Mouse (Mus musculus) lung, embryonic 15.5 days (tissue): ENCODE data around the gene Prr15l. TPM values are rescaled to one million over a fixed set of nuclear protein-coding genes. Genes with fewer than 3 reads are reported as not detected.

Experiments used
- ATAC-seq: fragments of 200-750 bp; cut with Nextera tagmentation; 2 replicates; pipeline ENCODE4 v1.8.0; 2017; ENCODE audit warnings: moderate number of reproducible peaks, borderline replicate concordance; ENCODE audit not compliant: low FRiP score, low TSS enrichment; ENCODE audit errors: extremely low read depth
- H3K27ac ChIP-seq: fragments of 300-500 bp; sonication (generic); 2 replicates; pipeline ENCODE4 v1.5.1; 2015; ENCODE audit warnings: moderate library complexity, mild to moderate bottlenecking, inconsistent platforms
- H3K27me3 ChIP-seq: fragments of 300-500 bp; sonication (generic); 2 replicates; pipeline ENCODE4 v1.6.1; 2015; ENCODE audit warnings: inconsistent platforms
- H3K36me3 ChIP-seq: fragments of 300-500 bp; sonication (generic); 2 replicates; pipeline ENCODE4 v1.6.1; 2015; ENCODE audit warnings: inconsistent platforms
- H3K4me1 ChIP-seq: fragments of 300-500 bp; sonication (generic); 2 replicates; pipeline ENCODE4 v1.6.1; 2015; ENCODE audit warnings: inconsistent platforms
- H3K4me2 ChIP-seq: fragments of 300-500 bp; sonication (generic); 2 replicates; pipeline ENCODE4 v1.6.1; 2015; ENCODE audit warnings: inconsistent platforms, mild to moderate bottlenecking, moderate library complexity
- H3K4me3 ChIP-seq: fragments of 300-500 bp; sonication (generic); 2 replicates; pipeline ENCODE4 v1.5.1; 2015; ENCODE audit warnings: mild to moderate bottlenecking, inconsistent platforms
- H3K9ac ChIP-seq: fragments of 300-500 bp; sonication (generic); 2 replicates; pipeline ENCODE4 v1.6.1; 2015; ENCODE audit warnings: inconsistent platforms
- H3K9me3 ChIP-seq: fragments of 300-500 bp; sonication (generic); 2 replicates; pipeline ENCODE4 v1.6.1; 2016; ENCODE audit warnings: inconsistent platforms
- WGBS: fragments of 180-500 bp; shearing (Covaris S2); methylation state at CpG from one replicate; pipeline ENCODE4 v1.1.7; 2015; 5-methylcytosine and 5-hydroxymethylcytosine counted together
- polyA plus RNA-seq: library from polyadenylated mRNA; unstranded; fragments of >200 nt; fragmentation: Nextera tagmentation; extraction: Ambion mirVana; gene quantifications from 2 replicates; pipeline ENCODE4 v1.2.1, GENCODE M21; 2015

The Prr15l gene
- polyA plus RNA-seq, 1 experiment from 2014 or later: 38.2 TPM

DNA sequence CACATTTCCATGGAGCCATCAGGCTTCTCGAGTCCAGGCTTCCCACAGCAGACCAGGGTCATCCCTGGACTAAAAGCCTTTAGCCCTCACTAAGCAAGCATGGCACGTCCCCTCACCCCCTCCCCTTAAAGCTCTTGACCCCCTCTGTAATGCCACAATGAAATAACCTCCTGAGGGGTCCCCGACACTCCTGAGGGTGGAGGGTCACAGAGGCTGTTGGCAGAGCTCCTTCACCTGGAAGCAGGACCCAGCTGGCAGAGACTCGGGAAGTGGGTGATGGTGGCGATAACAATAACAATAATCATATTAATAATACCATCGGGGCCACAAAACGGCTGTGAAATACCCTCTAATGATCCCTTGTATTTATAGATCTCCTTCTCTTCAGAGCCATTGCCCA lies 55.0 kb downstream of the Prr15l start, which contains the start of gene Sp2:
Sp2 (minus strand) TSS at position 101 of the 400 bp plus-strand sequence.
- Histone ChIP-seq H3K4me1 (peaks cover 15% of the 10 kb centered on the region), H3K9ac (no peak within 1 kb of the TSS), H3K27me3 (peaks cover 5% of the 10 kb centered on the region; the same call in 1 of the 2 replicates), H3K4me3 (no peak within 1 kb of the TSS), H3K36me3 (no peaks in the 10 kb centered on the region), H3K4me2 (no peak within 1 kb of the TSS), H3K27ac (no peak within 1 kb of the TSS), H3K9me3 (no peaks in the 10 kb centered on the region)
- ATAC-seq: no peak
- 68% methylated on average over 7 of the region's 7 CpGs for WGBS

DNA sequence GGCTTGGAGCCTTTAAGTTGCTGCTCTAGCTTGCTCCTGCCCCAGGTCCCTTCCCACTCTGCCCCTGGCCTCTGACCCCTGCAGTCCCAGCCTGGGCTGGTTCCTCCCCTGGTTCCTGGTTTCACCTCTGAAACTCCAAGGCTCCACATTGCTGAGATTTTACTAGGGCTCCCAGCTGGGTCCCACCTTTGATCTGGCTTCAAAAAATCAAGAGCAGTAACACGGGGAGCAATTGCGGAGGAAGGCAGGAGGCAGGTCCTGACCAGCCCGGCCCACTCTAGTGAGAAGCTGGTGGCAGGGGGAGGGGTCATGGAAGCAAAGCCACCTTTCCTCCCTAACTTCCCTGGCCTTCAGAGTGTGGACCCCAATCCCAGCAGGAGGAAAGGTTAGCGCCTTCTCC lies 57.0 kb downstream of the Prr15l start:
- Histone ChIP-seq H3K9me3 (no peaks in the 10 kb centered on the region), H3K4me2 (no peak overlapping the region), H3K4me1 (peaks cover 11% of the 10 kb centered on the region), H3K9ac (no peak overlapping the region), H3K36me3 (no peaks in the 10 kb centered on the region), H3K27me3 (peaks cover 5% of the 10 kb centered on the region; the same call in 1 of the 2 replicates), H3K4me3 (no peak overlapping the region), H3K27ac (no peak overlapping the region)
- 39% methylated on average over 4 of the region's 4 CpGs for WGBS
- ATAC-seq: no peak

DNA sequence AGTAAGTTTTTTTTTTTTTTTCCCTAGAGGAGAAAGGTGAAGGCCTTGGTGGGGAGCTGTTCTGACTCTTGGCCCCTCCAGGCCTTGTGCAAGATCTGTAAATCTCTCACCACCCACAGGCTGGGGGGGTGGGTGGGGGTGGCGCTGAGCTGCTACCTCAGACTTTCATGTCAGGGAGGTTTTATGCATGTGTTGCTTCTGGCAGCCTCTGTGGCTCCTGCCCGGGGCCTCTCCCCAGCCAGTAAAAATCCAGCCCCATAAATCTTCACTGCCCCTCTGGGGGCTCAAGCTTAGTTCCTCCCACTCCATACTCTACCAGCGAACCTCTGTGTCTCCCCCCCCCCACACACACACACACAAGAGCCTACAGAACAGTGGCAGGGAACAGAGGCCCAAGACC lies 58.6 kb downstream of the Prr15l start:
- no peaks in the 10 kb centered on the region for H3K9me3 ChIP-seq
- no peak for ATAC-seq
- H3K27me3 ChIP-seq: peaks cover 5% of the 10 kb centered on the region; the same call in 1 of the 2 replicates
- H3K4me3 ChIP-seq: no peak overlapping the region
- H3K4me2 ChIP-seq: no peak overlapping the region
- H3K4me1 ChIP-seq: peaks cover 16% of the 10 kb centered on the region
- H3K9ac ChIP-seq: no peak overlapping the region
- no peak overlapping the region for H3K27ac ChIP-seq
- WGBS: 31% methylated on average over 3 of the region's 3 CpGs
- no peaks in the 10 kb centered on the region for H3K36me3 ChIP-seq

Other genes starting within 250 kb of the Prr15l start
- 20.0 and 20.3 TPM in 2 replicates for gene Snx11, start 150.5 kb upstream of the Prr15l start, polyA plus RNA-seq
- gene Cbx1, start 139.0 kb upstream of the Prr15l start, polyA plus RNA-seq: 114 and 121 TPM in 2 replicates
- gene Nfe2l1, start 98.1 kb upstream of the Prr15l start, polyA plus RNA-seq: 62.5 and 65.0 TPM in 2 replicates
- 134 and 138 TPM in 2 replicates for gene Copz2, start 78.2 kb upstream of the Prr15l start, polyA plus RNA-seq
- 65.8 and 67.2 TPM in 2 replicates for gene Cdk5rap3, start 11.6 kb upstream of the Prr15l start, polyA plus RNA-seq
- 30.4 and 34.3 TPM in 2 replicates for gene Pnpo, start 15.9 kb downstream of the Prr15l start, polyA plus RNA-seq
- gene Sp2, start 54.9 kb downstream of the Prr15l start, polyA plus RNA-seq: 15.7 and 17.9 TPM in 2 replicates
- gene Sp6, start 85.3 kb downstream of the Prr15l start, polyA plus RNA-seq: 0.72 and 0.98 TPM in 2 replicates
- gene Scrn2, start 101.8 kb downstream of the Prr15l start, polyA plus RNA-seq: 31.2 and 31.9 TPM in 2 replicates
- gene Lrrc46, start 113.3 kb downstream of the Prr15l start, polyA plus RNA-seq: 3.7 and 5.9 TPM in 2 replicates
- 79.4 and 85.2 TPM in 2 replicates for gene Mrpl10, start 113.5 kb downstream of the Prr15l start, polyA plus RNA-seq
- gene Osbpl7, start 122.5 kb downstream of the Prr15l start, polyA plus RNA-seq: 10.3 and 11.7 TPM in 2 replicates
- 0.07 TPM in 1 of 2 replicates, not detected in the other for gene Tbx21, start 187.2 kb downstream of the Prr15l start, polyA plus RNA-seq
- 7.9 and 8.6 TPM in 2 replicates for gene Tbkbp1, start 223.4 kb downstream of the Prr15l start, polyA plus RNA-seq